Mouse (Mus musculus) forebrain, embryonic 16.5 days (tissue): ENCODE measurements at regions not wholly inside any gene's neighbourhood (a gene's known extent, or its start where the extent isn't known, plus 50 kb on each side); places are given as distances from the start of the nearest gene placed in this dataset.
A peak's percentile ranks its signal among the peaks of the same experiment; 100 is the strongest.

Source experiments
- ATAC-seq: fragments of 200-750 bp; cut with Nextera tagmentation; 2 replicates; pipeline ENCODE4 v1.8.0; 2017; ENCODE audit warnings: mild to moderate bottlenecking, moderate library complexity
- H3K27ac ChIP-seq: fragments of 300-500 bp; sonication (generic); 2 replicates; pipeline ENCODE4 v1.5.1; 2014; ENCODE audit warnings: low read length, control low read depth
- H3K27me3 ChIP-seq: fragments of 300-500 bp; sonication (generic); replicated peaks from 2 replicates; pipeline ENCODE4 v1.6.1; 2014; ENCODE audit warnings: low read length; ENCODE audit not compliant: control insufficient read depth, insufficient read depth
- H3K36me3 ChIP-seq: fragments of 300-500 bp; sonication (generic); 2 replicates; pipeline ENCODE4 v1.6.1; 2014; ENCODE audit not compliant: control insufficient read depth, insufficient read depth
- H3K4me1 ChIP-seq: fragments of 300-500 bp; sonication (generic); replicated peaks from 2 replicates; pipeline ENCODE4 v1.6.1; 2014; ENCODE audit warnings: low read length; ENCODE audit not compliant: control insufficient read depth, insufficient read depth
- H3K4me2 ChIP-seq: fragments of 300-500 bp; sonication (generic); 2 replicates; pipeline ENCODE4 v1.6.1; 2014; ENCODE audit warnings: mild to moderate bottlenecking, low read length, control low read depth
- H3K4me3 ChIP-seq: fragments of 300-500 bp; sonication (generic); replicated peaks from 2 replicates; pipeline ENCODE4 v1.5.1; 2014; ENCODE audit warnings: mild to moderate bottlenecking, low read length, control low read depth
- H3K9ac ChIP-seq: fragments of 300-500 bp; sonication (generic); replicated peaks from 2 replicates; pipeline ENCODE4 v1.6.1; 2014; ENCODE audit warnings: low read depth, low read length, control low read depth
- H3K9me3 ChIP-seq: fragments of 300-500 bp; sonication (generic); 2 replicates; pipeline ENCODE4 v1.6.1; 2016; ENCODE audit warnings: low read length; ENCODE audit not compliant: control insufficient read depth
- WGBS: fragments of 180-500 bp; shearing (Covaris S2); extraction: QIAGEN DNeasy Blood & Tissue Kit; methylation state at CpG from one replicate; pipeline ENCODE4 v1.1.7; 2014; 5-methylcytosine and 5-hydroxymethylcytosine counted together

DNA sequence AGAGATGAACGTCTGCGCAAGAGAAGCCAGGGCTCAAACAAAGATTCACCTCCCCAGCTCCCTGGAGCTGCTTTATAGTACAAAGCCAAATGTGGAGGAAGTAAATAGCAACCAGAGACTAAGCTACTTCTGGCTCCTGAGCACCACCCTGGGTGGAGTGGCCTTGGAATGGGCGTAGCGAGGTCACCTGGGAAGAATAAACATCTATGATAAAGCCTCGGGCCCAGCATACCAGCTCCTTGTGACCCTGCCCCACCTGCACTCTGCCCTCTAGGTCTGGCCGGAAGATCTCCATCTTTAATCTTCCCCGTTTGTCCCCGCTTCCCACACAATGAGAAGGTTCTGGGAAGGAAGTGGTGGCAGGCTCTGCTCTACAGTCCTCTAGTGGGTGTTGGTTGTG is 61.0 kb upstream of the Ptpn3 start:
- 85% methylated on average over 8 of the region's 8 CpGs for WGBS
- H3K9me3 ChIP-seq, result no peaks in the 10 kb centered on the region
- H3K9ac ChIP-seq, result no peak overlapping the region
- H3K4me1 ChIP-seq, result no peaks in the 10 kb centered on the region
- no peak overlapping the region for H3K27ac ChIP-seq
- H3K4me3 ChIP-seq, result no peak overlapping the region
- no peak overlapping the region for H3K4me2 ChIP-seq
- no peaks in the 10 kb centered on the region for H3K27me3 ChIP-seq
- no peaks in the 10 kb centered on the region for H3K36me3 ChIP-seq
- ATAC-seq, result no peak

DNA sequence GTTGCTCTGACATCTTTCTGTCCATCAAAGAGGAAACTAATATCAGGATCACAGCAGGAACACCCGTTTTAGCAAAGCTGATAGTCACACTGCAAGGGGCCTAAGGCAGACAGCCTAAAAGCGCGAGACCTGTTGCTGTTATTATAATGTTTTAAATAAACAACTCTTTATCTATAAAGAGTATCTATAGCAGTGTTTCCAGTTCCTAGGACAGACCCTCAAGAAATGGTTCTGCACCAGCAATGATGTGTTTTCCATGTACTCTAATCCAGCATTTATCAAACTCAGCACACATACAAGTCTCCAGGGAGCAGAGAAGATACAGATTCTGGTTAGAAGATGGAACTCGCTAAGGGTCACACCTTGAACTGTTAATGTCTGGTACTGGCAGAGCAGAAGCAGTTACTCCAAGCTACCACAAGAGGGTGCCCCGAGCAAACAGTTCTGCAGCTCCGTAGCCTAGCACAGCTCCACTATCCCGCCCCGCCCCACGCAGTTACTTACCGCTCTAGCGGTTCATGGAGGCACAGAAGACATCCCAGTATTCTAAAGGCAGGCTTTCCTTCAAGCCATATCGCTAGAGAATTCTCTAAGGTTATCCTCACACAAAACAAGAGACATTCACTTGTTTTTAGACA is 64.2 kb upstream of the Palm2 start:
- Histone ChIP-seq H3K9ac (no peak overlapping the region), H3K9me3 (no peaks in the 10 kb centered on the region), H3K4me3 (no peak overlapping the region), H3K4me1 (no peaks in the 10 kb centered on the region), H3K36me3 (no peaks in the 10 kb centered on the region), H3K27ac (no peak overlapping the region), H3K4me2 (no peak overlapping the region), H3K27me3 (no peaks in the 10 kb centered on the region)
- peak; percentile 99 for ATAC-seq
- WGBS, result 18% methylated on average over 12 of the region's 12 CpGs

DNA sequence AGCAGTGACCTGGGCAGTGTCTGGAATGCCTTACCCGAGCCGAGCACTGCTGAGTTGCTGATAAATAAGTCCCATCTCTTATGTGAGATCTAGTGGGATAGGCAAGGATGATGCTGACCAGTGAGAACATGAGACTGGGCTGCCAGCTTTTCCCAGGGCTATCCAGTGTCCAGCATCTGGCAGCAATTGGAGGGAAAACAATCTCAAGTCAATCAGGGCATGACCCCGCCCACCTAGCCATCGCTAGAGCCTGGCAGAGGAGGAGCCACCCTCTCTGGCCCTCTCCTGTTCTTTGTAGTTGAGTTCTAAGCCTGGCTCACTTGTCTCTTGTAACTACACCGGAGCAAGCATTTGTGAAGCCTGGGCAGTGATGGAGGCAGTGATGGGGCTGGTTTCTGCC is 56.2 kb upstream of the Palm2 start:
- Histone ChIP-seq H3K27me3 (no peaks in the 10 kb centered on the region), H3K4me3 (no peak overlapping the region), H3K27ac (no peak overlapping the region), H3K4me1 (peaks cover 7% of the 10 kb centered on the region; the same call in 1 of the 2 replicates), H3K9ac (no peak overlapping the region), H3K4me2 (no peak overlapping the region), H3K36me3 (no peaks in the 10 kb centered on the region), H3K9me3 (no peaks in the 10 kb centered on the region)
- WGBS, result 57% methylated on average over 5 of the region's 5 CpGs
- ATAC-seq, result no peak

DNA sequence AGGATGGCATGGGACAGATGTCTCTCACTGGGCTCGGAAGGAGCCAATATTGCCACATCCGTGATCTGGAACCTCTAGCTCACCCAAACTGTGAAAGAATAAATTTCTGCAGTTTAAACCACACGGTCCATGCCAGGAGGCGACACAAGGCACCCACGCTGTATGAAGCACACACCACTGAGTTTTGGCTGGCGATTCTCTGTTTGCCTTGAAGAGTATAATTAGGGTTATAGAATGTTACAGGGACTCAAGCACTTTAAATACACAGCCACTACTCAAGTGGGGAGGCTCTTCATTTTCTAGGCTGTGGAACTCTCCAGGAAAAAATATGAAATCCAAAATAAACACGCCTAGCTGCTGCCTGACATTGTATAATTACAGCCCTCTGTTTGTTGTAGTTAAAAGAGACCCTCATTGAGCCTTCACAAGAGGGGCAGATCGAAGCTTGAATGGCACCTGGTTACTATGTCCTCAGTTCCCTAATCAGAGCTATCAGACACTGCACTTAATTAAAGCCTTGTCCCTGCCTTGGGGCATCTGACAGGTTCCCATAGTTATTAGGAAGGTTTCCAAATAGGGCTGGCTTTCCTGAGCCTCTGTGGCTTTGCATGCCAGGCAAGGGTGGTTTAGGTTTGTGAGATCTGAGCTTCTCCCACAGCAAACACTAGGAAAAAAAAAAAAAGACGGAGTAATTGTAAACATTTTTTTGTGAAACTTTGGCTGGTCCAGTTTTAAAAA is 53.8 kb upstream of the Palm2 start:
- Histone ChIP-seq H3K4me3 (no peak overlapping the region), H3K27ac (no peak overlapping the region), H3K9me3 (no peaks in the 10 kb centered on the region), H3K36me3 (no peaks in the 10 kb centered on the region), H3K27me3 (no peaks in the 10 kb centered on the region), H3K4me2 (no peak overlapping the region), H3K9ac (no peak overlapping the region), H3K4me1 (peaks cover 7% of the 10 kb centered on the region; the same call in 1 of the 2 replicates)
- ATAC-seq, result no peak
- WGBS, result 37% methylated on average over 9 of the region's 9 CpGs

DNA sequence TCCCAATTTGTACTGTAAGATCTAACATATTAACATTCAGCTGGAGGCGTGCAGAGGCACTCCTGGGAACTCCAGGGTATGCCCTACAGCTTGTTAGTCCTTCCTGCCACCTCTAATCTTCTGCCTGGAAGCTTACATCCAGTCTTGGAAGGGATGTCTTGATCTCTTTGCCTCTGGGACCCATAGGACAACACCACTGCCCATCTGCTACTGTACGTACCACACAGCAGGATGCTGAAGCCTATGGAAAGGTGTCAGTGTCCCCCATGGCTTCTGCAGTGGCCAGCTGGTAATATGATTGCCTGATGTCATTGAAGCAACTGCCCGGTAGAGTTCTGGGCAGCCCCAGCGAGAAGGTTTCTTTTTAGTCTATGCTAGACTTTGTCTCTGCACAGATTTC is 52.7 kb upstream of the Palm2 start:
- WGBS, result 81% methylated on average over 4 of the region's 4 CpGs
- Histone ChIP-seq H3K27ac (no peak overlapping the region), H3K4me1 (peaks cover 7% of the 10 kb centered on the region; the same call in 1 of the 2 replicates), H3K4me3 (no peak overlapping the region), H3K36me3 (no peaks in the 10 kb centered on the region), H3K9me3 (no peaks in the 10 kb centered on the region), H3K4me2 (no peak overlapping the region), H3K27me3 (no peaks in the 10 kb centered on the region), H3K9ac (no peak overlapping the region)
- no peak for ATAC-seq
